Comparison of ENCODE assay signal across 10 mouse cellular contexts in genomic region chr1:185610586-185610985, GRCm38 (mm10).
A peak's percentile ranks its signal among the peaks of the same experiment; 100 is the strongest.
DNase-seq lines count a peak whose midpoint lies in the region; ATAC-seq and TF ChIP-seq lines count a peak whose summit lies in the region.
"Had no signal": no experiment of that assay in that cellular context is flagged by ENCODE, and none has a peak within 500 bp of the region (broad histone marks: within the 10 kb centered on the region; RNA-seq: fewer than 3 reads in every experiment).

No protein-coding gene starts in this region.

- no peak for DNase-seq in heart, postnatal 10 days
- peak; percentile 11 to 27 for DNase-seq in right cerebral cortex, adult 2 months (ENCODE audit: low spot score in 2 of 2)
- DNase-seq in right cerebral cortex, postnatal 25 days: no peak
- peak; percentile 19 for DNase-seq in liver, postnatal 0 days
- DNase-seq in urinary bladder, adult 2 months (ENCODE audit: low spot score): no peak
- DNase-seq in gastrocnemius, adult 8-10 months (ENCODE audit: low spot score in 2 of 2): no peak
- no peak for DNase-seq in B cell, adult 2 months
- DNase-seq: retina, postnatal 1 day had no signal

- no peaks in the 10 kb centered on the region for H3K9me3 ChIP-seq in heart, embryonic 13.5 days
- no peaks in the 10 kb centered on the region for H3K9me3 ChIP-seq in liver, postnatal 0 days (ENCODE audit: low read length)
- H3K9me3 ChIP-seq: hindbrain, embryonic 13.5 days had no signal

- H3K27me3 ChIP-seq in heart, embryonic 13.5 days (replicated peaks): no peaks in the 10 kb centered on the region
- no peaks in the 10 kb centered on the region for H3K27me3 ChIP-seq in liver, postnatal 0 days (ENCODE audit: insufficient read depth, low read length)
- H3K27me3 ChIP-seq: hindbrain, embryonic 13.5 days had no signal

- H3K27ac ChIP-seq in heart, embryonic 13.5 days (replicated peaks): peak overlapping the region; percentile 9
- H3K27ac ChIP-seq in liver, postnatal 0 days (ENCODE audit: low read depth): no peak overlapping the region
- H3K27ac ChIP-seq: hindbrain, embryonic 13.5 days had no signal

- intact Hi-C loops in heart, postnatal 10 days (cut with DNase I): no loop called here

- no peak overlapping the region for H3K4me2 ChIP-seq in heart, embryonic 13.5 days
- no peak overlapping the region for H3K4me2 ChIP-seq in liver, postnatal 0 days (ENCODE audit: low read depth, low read length)
- H3K4me2 ChIP-seq: hindbrain, embryonic 13.5 days had no signal

- H3K9ac ChIP-seq in heart, embryonic 13.5 days: no peak overlapping the region
- no peak overlapping the region for H3K9ac ChIP-seq in liver, postnatal 0 days (replicated peaks)
- H3K9ac ChIP-seq: hindbrain, embryonic 13.5 days had no signal

- TF ChIP-seq CTCF in liver, postnatal 0 days (IDR thresholded peaks at IDR 0.05; ENCODE audit: low read depth): no peak

- H3K36me3 ChIP-seq in heart, embryonic 13.5 days: no peaks in the 10 kb centered on the region
- H3K36me3 ChIP-seq in liver, postnatal 0 days (replicated peaks; ENCODE audit: insufficient read depth, low read length): no peaks in the 10 kb centered on the region
- H3K36me3 ChIP-seq: hindbrain, embryonic 13.5 days had no signal

- WGBS in heart, embryonic 13.5 days: 19% methylated on average over 3 of the region's 3 CpGs
- WGBS in liver, postnatal 0 days (ENCODE audit: insufficient replicate concordance): 55% methylated on average over 3 of the region's 3 CpGs

- peaks cover 28% of the 10 kb centered on the region for H3K4me1 ChIP-seq in heart, embryonic 13.5 days
- no peaks in the 10 kb centered on the region for H3K4me1 ChIP-seq in liver, postnatal 0 days (ENCODE audit: insufficient read depth)
- H3K4me1 ChIP-seq: hindbrain, embryonic 13.5 days had no signal

- no peak overlapping the region for H3K4me3 ChIP-seq in heart, embryonic 13.5 days
- no peak overlapping the region for H3K4me3 ChIP-seq in liver, postnatal 0 days (ENCODE audit: low read depth, low read length)
- H3K4me3 ChIP-seq: hindbrain, embryonic 13.5 days had no signal

- 0 out of 2 replicates have a peak, but pooled peaks have one; percentile 23 for TF ChIP-seq EP300 in liver, postnatal 0 days (IDR thresholded peaks at IDR 0.05; ENCODE audit: low read depth)

- no peak for ATAC-seq in heart, embryonic 13.5 days (ENCODE audit: extremely low read depth, insufficient number of reproducible peaks, low FRiP score, low TSS enrichment)
- ATAC-seq in liver, postnatal 0 days: peak; percentile 41

Comparison
In these comparisons a context has a peak if more than half of its experiments do, and no peak if none do; other contexts are left out.
1. DNase-seq: peak in right cerebral cortex, adult 2 months (2 of 2) and liver, postnatal 0 days (single experiment); none in heart, postnatal 10 days (0 of 2), right cerebral cortex, postnatal 25 days (single experiment), urinary bladder, adult 2 months (single experiment), gastrocnemius, adult 8-10 months (0 of 2) and B cell, adult 2 months (0 of 2).